Mouse (Mus musculus) small intestine, adult 2 months (tissue): ENCODE measurements around the gene Sorbs2. TPM values are rescaled to one million over a fixed set of nuclear protein-coding genes. Genes with fewer than 3 reads are reported as not detected.

Experiments
- H3K27ac ChIP-seq: fragments of 200-500 bp; 2 replicates; pipeline ENCODE4 v1.5.1; 2012; ENCODE audit warnings: low read depth, low read length, control low read depth, inconsistent platforms; ENCODE audit not compliant: insufficient read depth
- H3K27me3 ChIP-seq: fragments of 200-500 bp; 2 replicates; pipeline ENCODE4 v1.6.1; 2012; ENCODE audit warnings: mild to moderate bottlenecking, moderate library complexity, low read length, inconsistent platforms; ENCODE audit not compliant: control insufficient read depth, insufficient read depth
- H3K36me3 ChIP-seq: fragments of 200-500 bp; 2 replicates; pipeline ENCODE4 v1.6.1; 2012; ENCODE audit warnings: mild to moderate bottlenecking, low read length, control low read depth, inconsistent platforms; ENCODE audit not compliant: control insufficient read depth, insufficient read depth
- H3K4me1 ChIP-seq: fragments of 200-500 bp; 2 replicates; pipeline ENCODE4 v1.6.1; 2012; ENCODE audit warnings: low read length, inconsistent platforms, mixed read lengths; ENCODE audit not compliant: control insufficient read depth, insufficient read depth, insufficient read length
- H3K4me3 ChIP-seq: fragments of 200-500 bp; 2 replicates; pipeline ENCODE4 v1.5.1; 2012; ENCODE audit warnings: low read depth, mild to moderate bottlenecking, control low read depth, inconsistent platforms, low read length, moderate library complexity
- CTCF ChIP-seq: fragments of 200-500 bp; IDR thresholded peaks from 2 replicates; pipeline ENCODE4 v1.5.1; 2012; ENCODE audit warnings: low read depth, mild to moderate bottlenecking, control low read depth, inconsistent platforms, low read length, moderate library complexity, mixed read lengths; ENCODE audit not compliant: insufficient replicate concordance, insufficient read length; ENCODE audit errors: extremely low read depth
- POLR2A ChIP-seq: fragments of 200-500 bp; IDR thresholded peaks from 2 replicates; pipeline ENCODE4 v1.6.1; 2012; ENCODE audit warnings: low read depth, mild to moderate bottlenecking, control low read depth, inconsistent platforms, low read length, moderate library complexity
- WGBS: fragments of 180-500 bp; shearing (Covaris S2); methylation state at CpG from one replicate; pipeline ENCODE4 v1.1.7; 2018; 5-methylcytosine and 5-hydroxymethylcytosine counted together
- polyA plus RNA-seq: library from polyadenylated mRNA; depleted of rRNA; stranded (reverse); fragments of >200 nt; gene quantifications from 2 replicates; pipeline ENCODE4 v1.2.3, GENCODE M21; 2012

Sorbs2 gene
- polyA plus RNA-seq, 1 experiment, result 5.7 TPM

DNA sequence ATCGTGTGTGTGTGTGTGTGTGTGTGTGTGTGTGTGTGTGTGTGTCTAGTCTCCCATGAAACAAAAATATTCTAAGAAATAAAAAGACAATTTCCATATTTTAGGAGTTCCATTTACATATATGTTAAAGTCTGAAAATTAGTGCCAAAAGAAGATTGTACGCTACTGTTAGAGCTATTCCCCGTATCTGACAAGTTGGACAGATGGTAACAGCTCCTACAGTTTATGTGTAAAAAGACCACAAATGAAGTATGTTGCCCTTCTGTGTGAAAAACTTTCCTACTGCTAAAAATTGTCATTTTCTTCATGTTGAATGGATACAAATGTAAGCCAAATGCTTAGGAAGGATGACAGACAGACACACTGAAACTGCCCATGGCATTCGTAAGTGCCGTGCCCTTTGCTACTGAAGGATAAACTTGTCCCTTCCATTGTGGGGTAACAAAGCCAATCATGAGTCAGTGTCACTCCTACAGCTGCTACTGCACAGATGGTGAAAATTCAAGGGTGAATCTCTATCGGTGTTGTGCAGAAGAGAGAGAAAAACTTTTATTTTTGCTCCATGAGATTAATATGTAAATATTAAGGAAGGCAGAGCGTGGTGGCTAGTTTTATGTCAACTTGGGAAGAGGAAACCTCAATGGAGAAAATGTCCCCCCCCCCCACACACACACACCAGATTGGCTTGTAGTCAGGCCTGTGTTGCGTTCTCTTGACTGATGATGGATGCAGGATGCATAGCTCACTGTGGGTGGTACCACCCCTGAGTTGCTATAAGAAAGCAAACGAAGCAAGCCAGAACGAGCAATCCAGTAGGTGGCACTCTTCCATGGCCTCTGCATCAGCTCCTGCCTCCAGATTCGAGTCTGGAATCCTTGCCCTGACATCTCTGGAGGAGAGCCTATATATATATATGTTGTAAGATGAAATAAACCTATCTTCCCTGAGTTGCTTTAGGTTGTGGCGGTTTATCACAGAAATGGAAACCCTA lies 244.2 kb downstream of the Sorbs2 start:
- Histone ChIP-seq H3K4me3 (no peak overlapping the region), H3K4me1 (no peaks in the 10 kb centered on the region), H3K27me3 (no peaks in the 10 kb centered on the region), H3K36me3 (no peaks in the 10 kb centered on the region), H3K27ac (no peak overlapping the region)
- no peak for TF ChIP-seq POLR2A
- peak; percentile 24; the same call in 1 of the 2 replicates for TF ChIP-seq CTCF
- 78% methylated on average over 12 of the region's 12 CpGs for WGBS

GRCm38 (mm10) chr8:45755482-45755881 lies 247.9 kb downstream of the Sorbs2 start:
- H3K27ac ChIP-seq, result no peak overlapping the region
- no peak overlapping the region for H3K4me3 ChIP-seq
- no peaks in the 10 kb centered on the region for H3K36me3 ChIP-seq
- no peaks in the 10 kb centered on the region for H3K4me1 ChIP-seq
- TF ChIP-seq POLR2A, result no peak
- no peak for TF ChIP-seq CTCF
- 87% methylated on average over 9 of the region's 9 CpGs for WGBS
- no peaks in the 10 kb centered on the region for H3K27me3 ChIP-seq

DNA sequence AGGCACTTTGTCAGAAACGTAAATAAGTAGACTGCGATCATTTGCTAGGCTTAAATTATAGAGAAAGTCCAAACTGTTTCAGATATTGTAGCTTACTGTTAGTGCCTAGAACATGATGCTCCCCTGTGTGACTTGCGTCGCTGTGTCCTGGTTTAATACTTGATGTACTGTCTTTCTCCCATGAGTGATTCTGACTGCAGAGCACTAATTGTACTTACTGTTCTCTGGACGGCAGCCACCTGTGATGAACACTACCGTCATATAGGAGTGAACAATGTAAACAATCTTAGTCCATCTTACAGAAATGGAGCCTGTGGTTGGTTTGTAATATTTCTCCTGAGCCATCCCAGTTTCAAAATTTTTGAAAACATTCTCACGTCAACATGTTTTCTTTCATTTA lies 248.4 kb downstream of the Sorbs2 start:
- Histone ChIP-seq H3K27ac (no peak overlapping the region), H3K27me3 (no peaks in the 10 kb centered on the region), H3K4me1 (no peaks in the 10 kb centered on the region), H3K36me3 (no peaks in the 10 kb centered on the region), H3K4me3 (no peak overlapping the region)
- TF ChIP-seq POLR2A (no peak), CTCF (no peak)
- WGBS, result 81% methylated on average over 7 of the region's 7 CpGs

DNA sequence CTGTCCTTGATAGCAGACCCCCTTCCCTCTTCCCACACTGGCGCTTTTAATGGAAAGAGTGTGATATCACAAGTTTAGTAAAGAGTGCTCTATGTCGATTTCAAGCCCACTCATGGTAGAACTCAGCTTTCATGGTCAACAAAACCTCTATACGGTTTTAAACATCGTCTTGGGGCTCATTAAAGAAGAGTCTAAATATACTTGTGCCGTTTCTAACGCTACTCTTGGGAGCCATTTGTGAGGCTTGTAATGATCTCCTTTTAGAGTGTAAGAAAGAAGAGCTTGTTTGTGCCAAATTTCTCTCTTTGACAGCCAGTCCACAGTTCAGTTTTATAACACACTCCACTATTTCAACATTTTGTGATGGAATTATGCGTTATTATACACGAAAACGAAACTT lies 253.0 kb downstream of the Sorbs2 start:
- 82% methylated on average over 9 of the region's 9 CpGs for WGBS
- TF ChIP-seq CTCF, result no peak
- no peak for TF ChIP-seq POLR2A
- Histone ChIP-seq H3K4me3 (no peak overlapping the region), H3K27ac (no peak overlapping the region), H3K4me1 (no peaks in the 10 kb centered on the region), H3K27me3 (no peaks in the 10 kb centered on the region), H3K36me3 (no peaks in the 10 kb centered on the region)

- Histone ChIP-seq H3K4me3 (no peak overlapping the region), H3K36me3 (no peaks in the 10 kb centered on the region), H3K27me3 (no peaks in the 10 kb centered on the region), H3K4me1 (no peaks in the 10 kb centered on the region), H3K27ac (no peak overlapping the region)
- WGBS, result 64% methylated on average over 1 of the region's 1 CpGs
- TF ChIP-seq CTCF, result no peak
- TF ChIP-seq POLR2A, result no peak
Measured at GRCm38 (mm10) chr8:45761053-45761452, 253.5 kb downstream of the Sorbs2 start.

DNA sequence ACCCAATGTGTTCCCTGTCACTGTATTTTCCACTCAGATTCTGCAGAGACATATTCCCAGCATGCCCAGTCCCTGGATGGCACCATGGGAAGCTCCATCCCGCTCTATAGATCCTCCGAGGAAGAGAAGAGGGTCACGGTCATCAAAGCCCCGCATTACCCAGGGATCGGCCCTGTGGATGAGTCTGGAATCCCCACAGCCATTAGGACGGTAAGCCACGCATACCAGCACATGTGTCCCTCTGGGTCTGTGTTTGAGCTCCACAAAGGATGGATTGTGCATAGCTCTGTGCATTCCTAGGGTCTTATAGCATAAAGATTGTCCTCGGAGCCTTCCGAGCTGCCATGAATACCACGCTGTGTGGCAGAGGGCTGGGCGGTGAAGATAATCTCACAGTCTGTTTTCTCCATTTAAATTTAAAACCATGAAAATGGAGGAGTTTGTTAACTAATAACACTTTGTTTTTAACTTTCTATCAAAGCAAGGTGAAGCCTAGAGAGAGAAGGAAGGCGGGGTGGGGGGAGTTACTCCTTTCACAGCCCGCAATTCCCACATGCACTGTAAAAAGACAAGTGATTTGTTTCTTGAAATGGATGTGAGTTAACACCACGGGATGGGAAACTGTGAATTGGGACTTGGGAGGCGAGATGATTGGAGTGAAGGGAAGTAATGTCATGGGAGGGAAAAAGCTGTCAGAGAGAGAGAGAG lies 255.5 kb downstream of the Sorbs2 start:
- 89% methylated on average over 15 of the region's 15 CpGs for WGBS
- H3K27me3 ChIP-seq, result no peaks in the 10 kb centered on the region
- H3K4me1 ChIP-seq, result no peaks in the 10 kb centered on the region
- H3K36me3 ChIP-seq, result no peaks in the 10 kb centered on the region
- no peak overlapping the region for H3K27ac ChIP-seq
- TF ChIP-seq POLR2A, result no peak
- H3K4me3 ChIP-seq, result no peak overlapping the region

DNA sequence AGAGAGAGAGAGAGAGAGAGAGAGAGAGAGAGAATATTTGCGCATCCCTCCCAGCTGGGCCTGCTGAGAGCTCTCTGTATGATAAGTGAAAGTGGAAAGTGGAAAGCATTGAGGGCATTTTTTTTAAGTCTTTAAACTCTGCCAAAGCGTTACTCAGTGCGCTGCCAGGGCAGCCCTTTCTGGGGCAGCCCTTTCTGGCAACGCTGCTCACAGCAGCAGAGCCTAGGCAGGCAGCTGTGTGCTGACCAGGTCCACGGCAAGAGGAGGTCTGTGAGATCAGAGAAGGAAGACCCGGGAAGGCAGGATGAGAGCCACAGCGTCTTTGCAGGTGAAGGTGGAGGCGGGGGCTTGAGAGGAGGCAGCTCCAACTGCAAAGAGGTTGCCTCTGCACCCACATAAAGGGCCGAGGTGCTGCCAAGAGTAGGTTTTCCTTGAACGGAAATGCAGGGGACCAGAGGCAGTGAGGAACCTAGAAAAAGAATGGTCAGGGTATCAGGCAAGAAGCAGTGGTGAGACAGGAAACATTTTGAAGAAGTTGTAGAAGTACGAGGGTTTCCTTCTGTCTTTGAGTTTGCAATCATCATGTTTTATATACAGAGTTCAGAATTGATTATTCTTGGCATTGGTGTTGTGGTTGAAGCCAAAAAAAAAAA lies 256.2 kb downstream of the Sorbs2 start:
- Histone ChIP-seq H3K36me3 (no peaks in the 10 kb centered on the region), H3K27ac (no peak overlapping the region), H3K4me1 (no peaks in the 10 kb centered on the region), H3K27me3 (no peaks in the 10 kb centered on the region), H3K4me3 (peak overlapping the region; percentile 5; the same call in 1 of the 2 replicates)
- TF ChIP-seq CTCF (no peak), POLR2A (no peak)
- 59% methylated on average over 11 of the region's 11 CpGs for WGBS
